Mouse (Mus musculus) midbrain, embryonic 14.5 days (tissue): Measurements from ENCODE around the gene Ly86. TPM values are rescaled to one million over a fixed set of nuclear protein-coding genes. Genes with fewer than 3 reads are reported as not detected.

Experiments
- ATAC-seq: fragments of 200-750 bp; cut with Nextera tagmentation; 2 replicates; pipeline ENCODE4 v1.8.0; 2017; ENCODE audit warnings: moderate number of reproducible peaks, moderate library complexity; ENCODE audit not compliant: low FRiP score, low TSS enrichment
- DNase-seq: peaks from one replicate; pipeline ENCODE4 v3.0.0-alpha.2; 2015
- H3K27ac ChIP-seq: fragments of 300-500 bp; sonication (generic); replicated peaks from 2 replicates; pipeline ENCODE4 v1.5.1; 2014; ENCODE audit warnings: mild to moderate bottlenecking, low read depth, low read length, moderate library complexity
- H3K27me3 ChIP-seq: fragments of 300-500 bp; sonication (generic); 2 replicates; pipeline ENCODE4 v1.6.1; 2014; ENCODE audit warnings: low read length, control low read depth, mixed read lengths; ENCODE audit not compliant: control insufficient read depth, insufficient read depth
- H3K36me3 ChIP-seq: fragments of 300-500 bp; sonication (generic); 2 replicates; pipeline ENCODE4 v1.6.1; 2014; ENCODE audit warnings: low read length, control low read depth; ENCODE audit not compliant: control insufficient read depth, insufficient read depth
- H3K4me1 ChIP-seq: fragments of 300-500 bp; sonication (generic); 2 replicates; pipeline ENCODE4 v1.6.1; 2014; ENCODE audit warnings: mild to moderate bottlenecking, antibody characterized with exemption, low read length, control low read depth; ENCODE audit not compliant: control insufficient read depth, insufficient read depth
- H3K4me2 ChIP-seq: fragments of 300-500 bp; sonication (generic); 2 replicates; pipeline ENCODE4 v1.6.1; 2014; ENCODE audit warnings: mild to moderate bottlenecking, low read length, moderate library complexity
- H3K4me3 ChIP-seq: fragments of 300-500 bp; sonication (generic); replicated peaks from 2 replicates; pipeline ENCODE4 v1.5.1; 2014; ENCODE audit warnings: low read depth, low read length
- H3K9ac ChIP-seq: fragments of 300-500 bp; sonication (generic); replicated peaks from 2 replicates; pipeline ENCODE4 v1.6.1; 2014; ENCODE audit warnings: mild to moderate bottlenecking, low read length, moderate library complexity
- H3K9me3 ChIP-seq: fragments of 300-500 bp; sonication (generic); 2 replicates; pipeline ENCODE4 v1.6.1; 2016; ENCODE audit warnings: low read length, control low read depth, mixed read lengths; ENCODE audit not compliant: control insufficient read depth
- WGBS: fragments of 180-500 bp; shearing (Covaris S2); extraction: QIAGEN DNeasy Blood & Tissue Kit; methylation state at CpG from one replicate; pipeline ENCODE4 v1.1.7; 2014; 5-methylcytosine and 5-hydroxymethylcytosine counted together
- polyA plus RNA-seq: library from polyadenylated mRNA; unstranded; fragments of >200 nt; fragmentation: Nextera tagmentation; extraction: Ambion mirVana; gene quantifications from 2 replicates; pipeline ENCODE4 v1.2.1, GENCODE M21; 2014

Gene Ly86
- polyA plus RNA-seq, 1 experiment from 2014 or later = 12.0 TPM

DNA sequence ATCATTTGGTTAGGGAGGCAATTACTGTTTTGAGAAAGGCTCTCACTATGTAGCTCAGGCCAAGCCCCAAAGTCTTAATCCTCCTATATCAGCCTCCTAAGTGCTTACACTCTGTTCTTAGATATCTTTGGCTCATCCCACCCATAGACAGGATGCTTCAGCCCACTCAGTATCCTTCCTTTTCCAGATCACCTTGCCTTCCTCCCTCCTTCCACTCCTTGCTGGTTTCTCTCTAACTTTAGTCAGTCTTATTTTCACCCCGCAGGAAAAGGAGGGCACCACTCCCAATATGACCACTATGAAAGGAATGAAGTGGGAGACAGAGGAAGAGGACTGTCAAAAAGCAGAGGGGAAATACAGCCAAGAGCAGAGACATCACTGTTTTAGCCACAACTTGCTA lies 2.2 kb upstream of the Ly86 start:
- Histone ChIP-seq H3K27me3 (no peaks in the 10 kb centered on the region), H3K4me3 (no peak overlapping the region), H3K9ac (no peak overlapping the region), H3K27ac (no peak overlapping the region), H3K4me1 (no peaks in the 10 kb centered on the region), H3K36me3 (no peaks in the 10 kb centered on the region), H3K4me2 (no peak overlapping the region), H3K9me3 (no peaks in the 10 kb centered on the region)
- DNase-seq (no peak), ATAC-seq (no peak)
- WGBS = 89% methylated on average over 1 of the region's 1 CpGs

- Histone ChIP-seq H3K4me1 (no peaks in the 10 kb centered on the region), H3K4me3 (no peak overlapping the region), H3K9me3 (no peaks in the 10 kb centered on the region), H3K27ac (no peak overlapping the region), H3K9ac (no peak overlapping the region), H3K36me3 (no peaks in the 10 kb centered on the region), H3K27me3 (no peaks in the 10 kb centered on the region), H3K4me2 (no peak overlapping the region)
- WGBS = 91% methylated on average over 10 of the region's 10 CpGs
- ATAC-seq (no peak), DNase-seq (no peak)
These were observed 815 bp downstream of the Ly86 start for GRCm38 (mm10) chr13:37345823-37346222.

DNA sequence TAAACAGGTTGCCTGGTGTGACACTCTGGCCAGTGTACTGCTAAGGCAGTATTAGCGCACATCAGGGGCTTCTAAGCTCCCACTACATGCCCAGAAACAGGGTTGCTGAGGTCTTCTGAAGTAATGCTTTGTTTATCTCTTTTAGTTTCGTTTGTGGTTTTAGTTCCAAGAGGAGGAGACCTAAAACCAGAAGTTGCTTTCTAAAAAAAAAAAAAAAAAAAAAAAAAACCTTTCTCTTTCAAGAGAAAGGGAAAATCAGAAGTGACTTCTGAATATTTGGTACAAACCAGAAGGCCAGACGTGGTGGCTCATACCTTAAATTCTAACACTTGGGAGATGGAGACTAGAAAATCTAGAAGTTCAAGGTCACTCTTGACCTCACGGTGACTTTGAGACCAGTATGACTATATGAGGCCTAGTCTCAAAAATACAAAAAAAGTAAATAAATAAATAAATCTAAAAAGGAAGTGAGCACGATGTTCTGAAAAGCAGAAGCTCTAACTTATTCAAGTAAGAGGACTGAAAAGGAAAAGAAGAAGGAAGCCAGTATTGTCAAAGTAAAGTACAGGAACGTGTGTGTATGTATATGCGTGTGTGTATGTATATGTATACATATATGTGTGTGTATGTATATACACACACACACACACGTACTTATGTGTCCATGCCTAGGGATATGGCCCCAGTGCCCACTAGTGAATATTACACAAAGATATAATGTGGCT lies 3.0 kb downstream of the Ly86 start:
- ATAC-seq (no peak), DNase-seq (no peak)
- Histone ChIP-seq H3K4me1 (no peaks in the 10 kb centered on the region), H3K27ac (no peak overlapping the region), H3K9ac (no peak overlapping the region), H3K4me2 (no peak overlapping the region), H3K4me3 (no peak overlapping the region), H3K9me3 (no peaks in the 10 kb centered on the region), H3K36me3 (no peaks in the 10 kb centered on the region), H3K27me3 (no peaks in the 10 kb centered on the region)
- WGBS = 92% methylated on average over 8 of the region's 8 CpGs

- Histone ChIP-seq H3K27ac (no peak overlapping the region), H3K4me2 (no peak overlapping the region), H3K9ac (no peak overlapping the region), H3K27me3 (no peaks in the 10 kb centered on the region), H3K9me3 (no peaks in the 10 kb centered on the region), H3K4me1 (no peaks in the 10 kb centered on the region), H3K4me3 (no peak overlapping the region), H3K36me3 (no peaks in the 10 kb centered on the region)
- no peak for ATAC-seq
- DNase-seq = no peak
- WGBS = 81% methylated on average over 5 of the region's 5 CpGs
These were observed 4.0 kb downstream of the Ly86 start for GRCm38 (mm10) chr13:37349051-37349450.

GRCm38 (mm10) chr13:37353016-37353415 lies 8.0 kb downstream of the Ly86 start:
- 78% methylated on average over 2 of the region's 2 CpGs for WGBS
- DNase-seq (no peak), ATAC-seq (no peak)
- H3K4me2 ChIP-seq = no peak overlapping the region
- H3K9me3 ChIP-seq = no peaks in the 10 kb centered on the region
- no peaks in the 10 kb centered on the region for H3K36me3 ChIP-seq
- no peak overlapping the region for H3K9ac ChIP-seq
- no peak overlapping the region for H3K4me3 ChIP-seq
- no peaks in the 10 kb centered on the region for H3K4me1 ChIP-seq
- no peak overlapping the region for H3K27ac ChIP-seq
- no peaks in the 10 kb centered on the region for H3K27me3 ChIP-seq

GRCm38 (mm10) chr13:37353868-37354267 lies 8.9 kb downstream of the Ly86 start:
- H3K36me3 ChIP-seq = no peaks in the 10 kb centered on the region
- 67% methylated on average over 4 of the region's 4 CpGs for WGBS
- no peaks in the 10 kb centered on the region for H3K9me3 ChIP-seq
- H3K27ac ChIP-seq = no peak overlapping the region
- H3K27me3 ChIP-seq = no peaks in the 10 kb centered on the region
- H3K4me3 ChIP-seq = no peak overlapping the region
- no peak overlapping the region for H3K4me2 ChIP-seq
- ATAC-seq = no peak
- no peak overlapping the region for H3K9ac ChIP-seq
- no peak for DNase-seq
- no peaks in the 10 kb centered on the region for H3K4me1 ChIP-seq

DNA sequence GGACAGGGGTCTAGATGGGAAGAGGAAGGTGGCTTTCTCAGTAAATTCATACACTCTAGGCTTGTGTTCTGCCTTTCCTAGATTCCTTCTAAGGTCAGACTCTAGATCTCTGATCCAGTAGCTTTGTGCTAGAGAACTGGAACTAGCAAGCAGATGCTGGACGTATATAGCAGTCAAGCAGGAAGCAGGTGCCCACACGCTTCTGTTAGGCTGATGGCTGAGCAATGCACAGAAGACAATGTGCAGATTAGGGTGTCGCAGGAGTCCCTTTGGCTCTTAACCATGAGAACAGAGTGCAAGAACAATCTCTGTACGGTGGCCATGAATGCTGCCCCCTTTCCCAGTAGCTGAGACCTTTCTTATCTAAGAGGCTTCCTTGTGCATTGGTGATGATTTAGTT lies 9.4 kb downstream of the Ly86 start:
- no peak overlapping the region for H3K4me2 ChIP-seq
- no peaks in the 10 kb centered on the region for H3K36me3 ChIP-seq
- H3K4me1 ChIP-seq = no peaks in the 10 kb centered on the region
- H3K4me3 ChIP-seq = no peak overlapping the region
- H3K9ac ChIP-seq = no peak overlapping the region
- no peaks in the 10 kb centered on the region for H3K9me3 ChIP-seq
- ATAC-seq (no peak), DNase-seq (no peak)
- 91% methylated on average over 4 of the region's 4 CpGs for WGBS
- no peak overlapping the region for H3K27ac ChIP-seq
- no peaks in the 10 kb centered on the region for H3K27me3 ChIP-seq

DNA sequence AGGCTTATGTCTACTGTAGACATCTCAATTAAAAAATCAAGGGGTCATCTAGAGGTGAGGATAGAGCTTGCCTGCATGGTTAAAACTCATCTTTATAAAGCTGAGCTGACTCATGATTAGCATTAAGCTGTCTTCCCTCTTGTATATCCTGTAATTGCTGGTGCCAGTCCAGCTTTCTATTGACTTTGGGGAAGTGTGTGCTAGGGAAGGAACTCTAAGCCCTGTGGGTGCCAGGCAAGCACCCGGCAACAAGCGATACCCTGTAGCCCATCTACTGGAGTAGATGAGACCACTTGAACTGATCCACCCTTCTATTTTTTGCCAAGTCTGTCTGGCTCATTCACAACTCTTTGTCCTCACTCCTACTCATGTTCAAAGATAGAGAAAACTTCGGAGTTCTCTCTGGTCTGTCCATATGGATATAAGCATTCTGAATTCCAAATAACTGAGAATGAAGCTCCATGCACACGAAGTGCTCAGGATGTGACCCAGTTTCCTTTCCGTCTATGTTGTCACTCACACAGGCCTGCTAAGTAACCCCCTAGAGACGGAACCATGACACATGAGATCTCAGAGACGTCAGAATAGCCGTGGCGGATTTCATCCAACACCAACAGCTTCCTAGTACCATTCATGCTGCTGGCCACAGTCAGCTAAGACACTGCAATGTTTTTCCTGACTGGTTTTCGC lies 10.8 kb downstream of the Ly86 start:
- no peak overlapping the region for H3K27ac ChIP-seq
- no peaks in the 10 kb centered on the region for H3K27me3 ChIP-seq
- no peak for DNase-seq
- no peaks in the 10 kb centered on the region for H3K36me3 ChIP-seq
- H3K9ac ChIP-seq = no peak overlapping the region
- WGBS = 94% methylated on average over 10 of the region's 10 CpGs
- no peak for ATAC-seq
- H3K4me1 ChIP-seq = no peaks in the 10 kb centered on the region
- no peaks in the 10 kb centered on the region for H3K9me3 ChIP-seq
- H3K4me3 ChIP-seq = no peak overlapping the region
- no peak overlapping the region for H3K4me2 ChIP-seq

DNA sequence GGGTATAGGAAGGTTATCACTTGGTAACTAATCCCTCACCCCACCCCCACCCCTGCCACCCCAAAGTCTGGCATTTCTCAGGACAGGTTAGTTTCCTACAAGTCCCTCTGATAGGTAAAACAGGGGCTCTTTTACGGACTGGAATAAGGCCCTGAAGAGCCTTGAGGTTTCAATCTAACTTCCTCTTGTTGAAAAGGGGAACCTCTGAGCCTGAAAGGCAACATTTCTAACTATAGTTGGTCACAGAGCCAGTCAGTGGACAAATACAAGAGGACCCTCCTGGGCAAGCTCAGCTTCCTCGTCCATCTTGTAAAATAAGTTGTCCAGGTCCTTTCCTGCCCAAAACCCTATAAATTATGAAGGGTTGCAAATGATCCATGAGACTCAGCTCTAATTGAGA lies 11.5 kb downstream of the Ly86 start:
- no peaks in the 10 kb centered on the region for H3K27me3 ChIP-seq
- H3K36me3 ChIP-seq = no peaks in the 10 kb centered on the region
- no peak overlapping the region for H3K4me3 ChIP-seq
- DNase-seq (no peak), ATAC-seq (no peak)
- 90% methylated on average over 2 of the region's 2 CpGs for WGBS
- no peak overlapping the region for H3K9ac ChIP-seq
- no peaks in the 10 kb centered on the region for H3K4me1 ChIP-seq
- H3K4me2 ChIP-seq = no peak overlapping the region
- H3K9me3 ChIP-seq = no peaks in the 10 kb centered on the region
- no peak overlapping the region for H3K27ac ChIP-seq
